Mouse (Mus musculus) forebrain, postnatal 0 days (tissue): ENCODE measurements around the gene Col9a3. TPM values are rescaled to one million over a fixed set of nuclear protein-coding genes. Genes with fewer than 3 reads are reported as not detected.

ENCODE experiments used
- ATAC-seq: fragments of 200-750 bp; cut with Nextera tagmentation; 2 replicates; pipeline ENCODE4 v1.8.0; 2017; ENCODE audit warnings: mild to moderate bottlenecking, moderate library complexity
- DNase-seq: peaks from one replicate; pipeline ENCODE4 v3.0.0-alpha.2; 2015
- H3K27ac ChIP-seq: fragments of 300-500 bp; sonication (generic); 2 replicates; pipeline ENCODE4 v1.5.1; 2014; ENCODE audit warnings: low read depth, mild to moderate bottlenecking, antibody characterized with exemption, low read length, moderate library complexity, mixed read lengths
- H3K27me3 ChIP-seq: fragments of 300-500 bp; sonication (generic); 2 replicates; pipeline ENCODE4 v1.6.1; 2014; ENCODE audit warnings: mild to moderate bottlenecking, low read length, mixed read lengths; ENCODE audit not compliant: insufficient read depth
- H3K36me3 ChIP-seq: fragments of 300-500 bp; sonication (generic); 2 replicates; pipeline ENCODE4 v1.6.1; 2014; ENCODE audit warnings: mild to moderate bottlenecking, moderate library complexity; ENCODE audit not compliant: insufficient read depth
- H3K4me1 ChIP-seq: fragments of 300-500 bp; sonication (generic); 2 replicates; pipeline ENCODE4 v1.6.1; 2014; ENCODE audit warnings: antibody characterized with exemption; ENCODE audit not compliant: insufficient read depth
- H3K4me2 ChIP-seq: fragments of 300-500 bp; sonication (generic); 2 replicates; pipeline ENCODE4 v1.6.1; 2014; ENCODE audit warnings: low read depth, mild to moderate bottlenecking, moderate library complexity
- H3K4me3 ChIP-seq: fragments of 300-500 bp; sonication (generic); 2 replicates; pipeline ENCODE4 v1.5.1; 2014; ENCODE audit warnings: low read depth, low read length, mixed read lengths
- H3K9ac ChIP-seq: fragments of 300-500 bp; sonication (generic); 2 replicates; pipeline ENCODE4 v1.6.1; 2014; ENCODE audit warnings: mild to moderate bottlenecking
- H3K9me3 ChIP-seq: fragments of 300-500 bp; sonication (generic); 2 replicates; pipeline ENCODE4 v1.6.1; 2016; ENCODE audit warnings: low read length
- CTCF ChIP-seq: sonication (generic); IDR thresholded peaks from 2 replicates; pipeline ENCODE4 v1.5.1; 2016; ENCODE audit warnings: antibody characterized with exemption, control low read depth, low read depth
- WGBS: fragments of 180-500 bp; shearing (Covaris S2); extraction: QIAGEN DNeasy Blood & Tissue Kit; methylation state at CpG from one replicate; pipeline ENCODE4 v1.1.7; 2014; 5-methylcytosine and 5-hydroxymethylcytosine counted together
- polyA plus RNA-seq: library from polyadenylated mRNA; unstranded; fragments of >200 nt; fragmentation: Nextera tagmentation; extraction: Ambion mirVana; gene quantifications from 2 replicates; pipeline ENCODE4 v1.2.1, GENCODE M21; 2015
- total RNA-seq: library from RNA; depleted of rRNA; stranded (reverse); fragments of >200 nt; gene quantifications from 2 replicates; pipeline ENCODE4 v1.2.3, GENCODE M21; 2014

The Col9a3 gene
- total and polyA plus RNA-seq, 2 experiments from 2014 or later: 42.4 to 49.5 TPM

GRCm38 (mm10) chr2:180563841-180564240 is 33.7 kb upstream of the Col9a3 start:
- no peaks in the 10 kb centered on the region for H3K36me3 ChIP-seq
- ATAC-seq (peak; percentile 73), DNase-seq (peak; percentile 54)
- no peaks in the 10 kb centered on the region for H3K27me3 ChIP-seq
- no peak overlapping the region for H3K9ac ChIP-seq
- no peak overlapping the region for H3K4me3 ChIP-seq
- WGBS: 31% methylated on average over 5 of the region's 5 CpGs
- H3K4me2 ChIP-seq: no peak overlapping the region
- 0 out of 2 replicates have a peak, but pooled peaks cover 2% of the 10 kb centered on the region for H3K4me1 ChIP-seq
- peak; percentile 12; the same call in 1 of the 2 replicates for TF ChIP-seq CTCF
- peak overlapping the region; percentile 50; the same call in 1 of the 2 replicates for H3K27ac ChIP-seq
- H3K9me3 ChIP-seq: no peaks in the 10 kb centered on the region

GRCm38 (mm10) chr2:180566240-180566913 is 31.2 kb upstream of the Col9a3 start:
- Histone ChIP-seq H3K9me3 (no peaks in the 10 kb centered on the region), H3K4me3 (no peak overlapping the region), H3K36me3 (no peaks in the 10 kb centered on the region), H3K4me1 (0 out of 2 replicates have a peak, but pooled peaks cover 3% of the 10 kb centered on the region), H3K9ac (no peak overlapping the region), H3K4me2 (no peak overlapping the region), H3K27me3 (no peaks in the 10 kb centered on the region), H3K27ac (no peak overlapping the region)
- peak; percentile 45 for DNase-seq
- WGBS: 35% methylated on average over 13 of the region's 13 CpGs
- peak; percentile 67 for TF ChIP-seq CTCF
- ATAC-seq: no peak

GRCm38 (mm10) chr2:180569028-180569643 is 28.5 kb upstream of the Col9a3 start:
- no peaks in the 10 kb centered on the region for H3K36me3 ChIP-seq
- no peak overlapping the region for H3K4me3 ChIP-seq
- H3K9ac ChIP-seq: no peak overlapping the region
- H3K27me3 ChIP-seq: no peaks in the 10 kb centered on the region
- H3K27ac ChIP-seq: peak overlapping the region; percentile 46; the same call in 1 of the 2 replicates
- H3K4me2 ChIP-seq: no peak overlapping the region
- H3K4me1 ChIP-seq: 0 out of 2 replicates have a peak, but pooled peaks cover 3% of the 10 kb centered on the region
- 16% methylated on average over 3 of the region's 3 CpGs for WGBS
- ATAC-seq (peak; percentile 55; the same call in 1 of the 2 replicates), DNase-seq (peak; percentile 40)
- no peak for TF ChIP-seq CTCF
- H3K9me3 ChIP-seq: no peaks in the 10 kb centered on the region

- H3K9me3 ChIP-seq: no peaks in the 10 kb centered on the region
- 0 out of 2 replicates have a peak, but pooled peaks cover 3% of the 10 kb centered on the region for H3K27me3 ChIP-seq
- TF ChIP-seq CTCF: no peak
- H3K9ac ChIP-seq: no peak overlapping the region
- no peak overlapping the region for H3K27ac ChIP-seq
- no peak overlapping the region for H3K4me3 ChIP-seq
- no peaks in the 10 kb centered on the region for H3K4me1 ChIP-seq
- H3K36me3 ChIP-seq: no peaks in the 10 kb centered on the region
- 37% methylated on average over 4 of the region's 4 CpGs for WGBS
- no peak for ATAC-seq
- H3K4me2 ChIP-seq: no peak overlapping the region
- DNase-seq: no peak
These were observed 21.1 kb upstream of the Col9a3 start for GRCm38 (mm10) chr2:180576482-180576881.

GRCm38 (mm10) chr2:180578686-180579085 is 18.9 kb upstream of the Col9a3 start:
- 4% methylated on average over 3 of the region's 3 CpGs for WGBS
- peak; percentile 90 for DNase-seq
- Histone ChIP-seq H3K4me3 (no peak overlapping the region), H3K4me2 (no peak overlapping the region), H3K27me3 (0 out of 2 replicates have a peak, but pooled peaks cover 3% of the 10 kb centered on the region), H3K27ac (no peak overlapping the region), H3K9ac (no peak overlapping the region), H3K36me3 (no peaks in the 10 kb centered on the region), H3K9me3 (no peaks in the 10 kb centered on the region), H3K4me1 (peaks cover 6% of the 10 kb centered on the region)
- peak; percentile 50 for ATAC-seq
- peak; percentile 95 for TF ChIP-seq CTCF

- ATAC-seq (no peak), DNase-seq (no peak)
- Histone ChIP-seq H3K4me1 (peaks cover 8% of the 10 kb centered on the region), H3K4me2 (no peak within 1 kb of the TSS), H3K27ac (no peak within 1 kb of the TSS), H3K27me3 (0 out of 2 replicates have a peak, but pooled peaks cover 3% of the 10 kb centered on the region), H3K9me3 (no peaks in the 10 kb centered on the region), H3K9ac (no peak within 1 kb of the TSS), H3K4me3 (no peak within 1 kb of the TSS), H3K36me3 (peaks cover 13% of the 10 kb centered on the region)
- WGBS: 69% methylated on average over 3 of the region's 3 CpGs
- no peak for TF ChIP-seq CTCF
These were observed 16.6 kb upstream of the Col9a3 start, which contains the start of gene Mrgbp for GRCm38 (mm10) chr2:180581002-180581401. Gene Mrgbp (plus strand): TSS chr2:180581304.
